Mouse (Mus musculus) liver, embryonic 14.5 days (tissue): ENCODE data around the gene Timp2.

Experiments
- CTCF ChIP-seq: IDR thresholded peaks from 2 replicates; pipeline ENCODE4 v1.5.1; 2016; ENCODE audit warnings: antibody characterized with exemption, low read depth, control low read depth
- EP300 ChIP-seq: IDR thresholded peaks from 2 replicates; pipeline ENCODE4 v1.6.1; 2016; ENCODE audit warnings: antibody characterized with exemption, low read depth

DNA sequence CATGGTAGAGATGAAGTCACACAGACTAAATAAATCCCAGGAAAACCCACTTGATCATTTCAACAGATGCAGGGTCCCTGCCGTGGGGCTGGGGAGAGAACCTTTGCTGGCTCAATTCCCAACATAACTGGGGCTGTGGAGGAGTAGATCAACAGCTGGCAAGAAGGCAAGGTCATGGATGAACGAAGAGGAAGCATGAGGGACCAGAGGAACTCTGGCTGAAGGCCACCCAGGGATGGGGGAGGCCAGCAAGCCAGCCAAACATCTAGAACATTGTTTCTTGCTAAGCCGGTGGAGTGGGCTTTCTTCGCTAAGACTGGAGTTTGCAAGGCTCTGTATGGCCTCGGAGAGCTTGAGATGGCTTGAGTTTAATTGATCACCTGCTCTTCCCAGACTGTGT, 20.3 kb upstream of the Timp2 start:
- TF ChIP-seq CTCF (no peak), EP300 (no peak)
